Mouse (Mus musculus): Measurements from ENCODE around the gene Fbxw4.

- TF ChIP-seq CTCF (IDR thresholded peaks at IDR 0.05; ENCODE audit: extremely low read depth, insufficient read depth, insufficient read length, insufficient replicate concordance) (no peak), POLR2A (IDR thresholded peaks at IDR 0.05; ENCODE audit: low read depth, low read length) (no peak)
Measured at GRCm38 (mm10) chr19:45544152-45544924, 115.8 kb downstream of the Fbxw4 start.

All from spleen, adult 2 months (tissue).